Mouse (Mus musculus) lung, postnatal 0 days (tissue): ENCODE results near the gene Esrrg. TPM values are rescaled to one million over a fixed set of nuclear protein-coding genes. Genes with fewer than 3 reads are reported as not detected.

Experiments used
- ATAC-seq: fragments of 200-750 bp; cut with Nextera tagmentation; 2 replicates; pipeline ENCODE4 v1.8.0; 2017; ENCODE audit warnings: moderate library complexity
- DNase-seq: peaks from one replicate; pipeline ENCODE4 v3.0.0-alpha.2; 2016; ENCODE audit warnings: low spot score
- H3K27ac ChIP-seq: fragments of 300-500 bp; sonication (generic); 2 replicates; pipeline ENCODE4 v1.5.1; 2014; ENCODE audit warnings: antibody characterized with exemption, mild to moderate bottlenecking, low read length, mixed read lengths
- H3K27me3 ChIP-seq: fragments of 300-500 bp; sonication (generic); replicated peaks from 2 replicates; pipeline ENCODE4 v1.6.1; 2014; ENCODE audit warnings: low read length, mixed read lengths; ENCODE audit not compliant: insufficient read depth
- H3K36me3 ChIP-seq: fragments of 300-500 bp; sonication (generic); 2 replicates; pipeline ENCODE4 v1.6.1; 2014; ENCODE audit warnings: low read length, mixed read lengths; ENCODE audit not compliant: insufficient read depth
- H3K4me1 ChIP-seq: fragments of 300-500 bp; sonication (generic); 2 replicates; pipeline ENCODE4 v1.6.1; 2014; ENCODE audit warnings: antibody characterized with exemption, low read depth, low read length, mixed read lengths; ENCODE audit not compliant: insufficient read depth
- H3K4me2 ChIP-seq: fragments of 300-500 bp; sonication (generic); replicated peaks from 2 replicates; pipeline ENCODE4 v1.6.1; 2014; ENCODE audit warnings: low read depth, mild to moderate bottlenecking, low read length, moderate library complexity, mixed read lengths
- H3K4me3 ChIP-seq: fragments of 300-500 bp; sonication (generic); 2 replicates; pipeline ENCODE4 v1.5.1; 2014; ENCODE audit warnings: low read depth, low read length
- H3K9ac ChIP-seq: fragments of 300-500 bp; sonication (generic); replicated peaks from 2 replicates; pipeline ENCODE4 v1.6.1; 2014; ENCODE audit warnings: low read depth, mild to moderate bottlenecking
- H3K9me3 ChIP-seq: fragments of 300-500 bp; sonication (generic); 2 replicates; pipeline ENCODE4 v1.6.1; 2016; ENCODE audit warnings: low read length, mixed read lengths
- CTCF ChIP-seq: IDR thresholded peaks from 2 replicates; pipeline ENCODE4 v1.5.1; 2016; ENCODE audit warnings: antibody characterized with exemption, mild to moderate bottlenecking
- EP300 ChIP-seq: IDR thresholded peaks from 2 replicates; pipeline ENCODE4 v1.6.1; 2016; ENCODE audit warnings: antibody characterized with exemption, mild to moderate bottlenecking, control low read depth
- WGBS: fragments of 180-500 bp; shearing (Covaris S2); extraction: QIAGEN DNeasy Blood & Tissue Kit; methylation state at CpG from one replicate; pipeline ENCODE4 v1.1.7; 2014; 5-methylcytosine and 5-hydroxymethylcytosine counted together
- polyA plus RNA-seq: library from polyadenylated mRNA; unstranded; fragments of >200 nt; fragmentation: Nextera tagmentation; extraction: Ambion mirVana; gene quantifications from 2 replicates; pipeline ENCODE4 v1.2.1, GENCODE M21; 2015

Gene Esrrg
- polyA plus RNA-seq, 1 experiment from 2014 or later, result 0.54 TPM

- Histone ChIP-seq H3K9me3 (no peaks in the 10 kb centered on the region), H3K4me2 (no peak overlapping the region), H3K27ac (no peak overlapping the region), H3K4me1 (no peaks in the 10 kb centered on the region), H3K36me3 (no peaks in the 10 kb centered on the region), H3K4me3 (no peak overlapping the region), H3K9ac (no peak overlapping the region), H3K27me3 (no peaks in the 10 kb centered on the region)
- WGBS, result 81% methylated on average over 7 of the region's 7 CpGs
- TF ChIP-seq CTCF (no peak), EP300 (no peak)
- no peak for ATAC-seq
- no peak for DNase-seq
Measured at GRCm38 (mm10) chr1:187737296-187737695, 128.7 kb downstream of the Esrrg start.

GRCm38 (mm10) chr1:187740531-187740930, 131.9 kb downstream of the Esrrg start:
- ATAC-seq, result no peak
- Histone ChIP-seq H3K36me3 (no peaks in the 10 kb centered on the region), H3K4me1 (no peaks in the 10 kb centered on the region), H3K9me3 (no peaks in the 10 kb centered on the region), H3K4me3 (no peak overlapping the region), H3K27ac (no peak overlapping the region), H3K4me2 (no peak overlapping the region), H3K27me3 (no peaks in the 10 kb centered on the region), H3K9ac (no peak overlapping the region)
- TF ChIP-seq EP300 (no peak), CTCF (no peak)
- 72% methylated on average over 12 of the region's 12 CpGs for WGBS
- DNase-seq, result no peak

DNA sequence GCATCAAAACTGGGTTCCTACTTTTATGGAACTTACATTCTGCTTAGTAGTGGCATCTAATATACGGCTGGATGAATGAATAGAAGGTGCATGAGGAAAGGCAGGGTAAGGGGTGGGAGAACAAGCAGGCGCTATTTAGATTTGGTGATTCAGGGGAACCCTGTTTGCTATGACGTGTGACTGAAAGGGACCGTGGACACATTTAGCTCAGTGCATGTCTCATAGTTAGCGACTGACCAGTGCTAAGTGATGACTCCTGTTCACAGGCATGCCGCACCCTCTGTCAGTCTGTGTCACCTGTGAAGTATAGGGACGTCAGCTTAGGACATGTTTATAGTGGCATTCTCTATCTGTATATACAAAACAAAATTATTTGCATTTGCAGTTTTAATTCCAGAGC, 132.7 kb downstream of the Esrrg start:
- DNase-seq (no peak), ATAC-seq (no peak)
- no peak overlapping the region for H3K4me2 ChIP-seq
- H3K4me1 ChIP-seq, result no peaks in the 10 kb centered on the region
- H3K4me3 ChIP-seq, result no peak overlapping the region
- no peak overlapping the region for H3K9ac ChIP-seq
- no peak overlapping the region for H3K27ac ChIP-seq
- no peaks in the 10 kb centered on the region for H3K36me3 ChIP-seq
- H3K27me3 ChIP-seq, result no peaks in the 10 kb centered on the region
- TF ChIP-seq CTCF (no peak), EP300 (no peak)
- WGBS, result 77% methylated on average over 7 of the region's 7 CpGs
- no peaks in the 10 kb centered on the region for H3K9me3 ChIP-seq

DNA sequence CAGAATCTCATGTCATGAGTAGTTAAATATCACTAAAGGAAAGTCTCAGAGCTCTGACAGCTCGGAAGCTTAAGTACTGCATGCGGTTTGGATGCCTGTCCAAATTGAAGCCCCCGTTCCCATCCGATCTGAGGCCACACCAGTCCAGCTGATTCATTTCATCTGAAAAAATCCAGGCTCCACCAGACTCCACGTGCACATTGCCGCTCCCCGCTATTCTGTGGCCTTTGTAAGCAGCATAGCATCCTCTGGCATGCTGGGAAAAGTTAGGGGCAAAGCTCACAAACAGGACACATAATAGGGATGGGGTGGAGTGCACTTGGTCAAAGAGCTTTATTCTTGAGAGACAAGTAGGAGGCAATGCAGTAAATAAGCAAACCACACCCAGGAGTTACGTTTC, 133.5 kb downstream of the Esrrg start:
- no peaks in the 10 kb centered on the region for H3K36me3 ChIP-seq

DNA sequence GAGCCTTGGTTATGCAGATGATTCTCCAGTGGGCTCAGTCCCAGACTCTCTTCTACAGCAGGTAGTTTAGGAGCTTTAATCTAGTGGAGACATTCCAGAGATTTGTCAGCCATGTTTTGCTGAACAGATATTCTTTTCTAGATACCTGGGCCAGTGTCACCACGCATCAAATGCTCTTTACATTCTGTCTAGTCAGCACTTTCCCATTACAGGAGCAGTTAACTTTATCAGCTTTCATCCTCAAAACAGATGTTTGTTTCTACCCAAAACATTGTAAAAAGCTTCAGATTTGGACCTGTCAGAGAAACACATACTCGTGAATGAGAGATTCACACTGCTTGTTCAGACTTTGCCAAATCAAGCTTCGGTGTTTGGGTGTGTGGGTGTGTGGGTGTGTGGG, 140.7 kb downstream of the Esrrg start:
- Histone ChIP-seq H3K36me3 (no peaks in the 10 kb centered on the region), H3K4me2 (no peak overlapping the region), H3K9me3 (no peaks in the 10 kb centered on the region), H3K4me3 (no peak overlapping the region), H3K4me1 (no peaks in the 10 kb centered on the region), H3K9ac (no peak overlapping the region), H3K27me3 (no peaks in the 10 kb centered on the region), H3K27ac (no peak overlapping the region)
- no peak for DNase-seq
- 80% methylated on average over 3 of the region's 3 CpGs for WGBS
- ATAC-seq, result no peak
- TF ChIP-seq CTCF, result no peak
- TF ChIP-seq EP300, result no peak

More for the DNA sequence above, 133.5 kb downstream of the Esrrg start:
- Histone ChIP-seq H3K9me3 (no peaks in the 10 kb centered on the region), H3K4me2 (no peak overlapping the region), H3K4me1 (no peaks in the 10 kb centered on the region), H3K27me3 (no peaks in the 10 kb centered on the region), H3K4me3 (no peak overlapping the region), H3K9ac (no peak overlapping the region), H3K27ac (no peak overlapping the region)
- ATAC-seq (no peak), DNase-seq (no peak)
- WGBS, result 65% methylated on average over 8 of the region's 8 CpGs
- TF ChIP-seq CTCF, result no peak
- no peak for TF ChIP-seq EP300

GRCm38 (mm10) chr1:187749931-187750330, 141.3 kb downstream of the Esrrg start:
- Histone ChIP-seq H3K36me3 (no peaks in the 10 kb centered on the region), H3K9ac (no peak overlapping the region), H3K4me1 (no peaks in the 10 kb centered on the region), H3K9me3 (no peaks in the 10 kb centered on the region), H3K4me2 (no peak overlapping the region), H3K4me3 (no peak overlapping the region), H3K27me3 (no peaks in the 10 kb centered on the region), H3K27ac (no peak overlapping the region)
- ATAC-seq (no peak), DNase-seq (no peak)
- 69% methylated on average over 5 of the region's 5 CpGs for WGBS
- TF ChIP-seq EP300 (no peak), CTCF (no peak)

DNA sequence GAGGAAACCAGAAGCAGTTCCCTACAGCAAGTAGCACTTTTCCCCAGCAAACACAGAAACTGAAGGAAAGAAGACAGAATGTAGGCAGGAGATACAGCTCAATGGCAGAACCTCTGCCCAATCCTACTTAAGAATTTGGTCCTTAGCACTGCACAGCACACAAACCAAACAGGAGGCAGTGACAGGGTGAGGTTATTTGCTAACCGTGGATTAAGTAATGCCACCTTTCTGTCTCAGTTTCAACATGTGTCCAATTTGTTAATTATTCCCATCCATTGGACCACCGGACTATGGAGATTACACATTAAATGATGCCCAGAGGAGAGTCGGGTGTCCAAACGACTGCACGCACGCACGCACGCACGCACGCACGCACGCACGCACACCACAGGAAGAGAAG, 146.9 kb downstream of the Esrrg start:
- ATAC-seq (no peak), DNase-seq (no peak)
- TF ChIP-seq EP300 (no peak), CTCF (no peak)
- Histone ChIP-seq H3K9ac (no peak overlapping the region), H3K36me3 (no peaks in the 10 kb centered on the region), H3K4me3 (no peak overlapping the region), H3K9me3 (no peaks in the 10 kb centered on the region), H3K4me2 (no peak overlapping the region), H3K27me3 (no peaks in the 10 kb centered on the region), H3K27ac (no peak overlapping the region), H3K4me1 (no peaks in the 10 kb centered on the region)
- 93% methylated on average over 13 of the region's 13 CpGs for WGBS
